Mouse (Mus musculus) stomach, embryonic 14.5 days (tissue): ENCODE measurements around the gene Crip1. TPM values are rescaled to one million over a fixed set of nuclear protein-coding genes. Genes with fewer than 3 reads are reported as not detected.

Experiments used
- ATAC-seq: fragments of 200-750 bp; cut with Nextera tagmentation; 2 replicates; pipeline ENCODE4 v1.8.0; 2017; ENCODE audit warnings: low read depth, moderate TSS enrichment; ENCODE audit not compliant: insufficient number of reproducible peaks, insufficient read depth, low FRiP score
- H3K27ac ChIP-seq: fragments of 300-500 bp; sonication (generic); 2 replicates; pipeline ENCODE4 v1.5.1; 2014; ENCODE audit warnings: mild to moderate bottlenecking, low read length, moderate library complexity, mixed read lengths
- H3K27me3 ChIP-seq: fragments of 300-500 bp; sonication (generic); 2 replicates; pipeline ENCODE4 v1.6.1; 2014; ENCODE audit warnings: low read length, control low read depth, mixed read lengths; ENCODE audit not compliant: control insufficient read depth, insufficient read depth
- H3K36me3 ChIP-seq: fragments of 300-500 bp; sonication (generic); 2 replicates; pipeline ENCODE4 v1.6.1; 2014; ENCODE audit warnings: mild to moderate bottlenecking, control low read depth, low read length, moderate library complexity, mixed read lengths; ENCODE audit not compliant: control insufficient read depth, insufficient read depth
- H3K4me1 ChIP-seq: fragments of 300-500 bp; sonication (generic); 2 replicates; pipeline ENCODE4 v1.6.1; 2014; ENCODE audit warnings: low read length, control low read depth, mixed read lengths; ENCODE audit not compliant: control insufficient read depth, insufficient read depth
- H3K4me2 ChIP-seq: fragments of 300-500 bp; sonication (generic); replicated peaks from 2 replicates; pipeline ENCODE4 v1.6.1; 2014; ENCODE audit warnings: low read depth, low read length, control low read depth
- H3K4me3 ChIP-seq: fragments of 300-500 bp; sonication (generic); 2 replicates; pipeline ENCODE4 v1.5.1; 2014; ENCODE audit warnings: low read depth, low read length, control low read depth
- H3K9ac ChIP-seq: fragments of 300-500 bp; sonication (generic); replicated peaks from 2 replicates; pipeline ENCODE4 v1.6.1; 2014; ENCODE audit warnings: low read depth, mild to moderate bottlenecking, control low read depth, low read length, moderate library complexity, mixed read lengths
- H3K9me3 ChIP-seq: fragments of 300-500 bp; sonication (generic); 2 replicates; pipeline ENCODE4 v1.6.1; 2016; ENCODE audit warnings: low read depth, low read length, control low read depth; ENCODE audit not compliant: control insufficient read depth
- WGBS: fragments of 180-500 bp; shearing (Covaris S2); extraction: QIAGEN DNeasy Blood & Tissue Kit; methylation state at CpG from one replicate; pipeline ENCODE4 v1.1.7; 2014; 5-methylcytosine and 5-hydroxymethylcytosine counted together
- polyA plus RNA-seq: library from polyadenylated mRNA; unstranded; fragments of >200 nt; fragmentation: Nextera tagmentation; extraction: Ambion mirVana; gene quantifications from 2 replicates; pipeline ENCODE4 v1.2.1, GENCODE M21; 2014

Gene Crip1
- polyA plus RNA-seq, 1 experiment from 2014 or later = 261 TPM

GRCm38 (mm10) chr12:113135401-113135800, 10.7 kb upstream of the Crip1 start:
- Histone ChIP-seq H3K9ac (no peak overlapping the region), H3K9me3 (no peaks in the 10 kb centered on the region), H3K4me2 (no peak overlapping the region), H3K27ac (no peak overlapping the region), H3K27me3 (no peaks in the 10 kb centered on the region), H3K4me3 (no peak overlapping the region), H3K4me1 (peaks cover 12% of the 10 kb centered on the region), H3K36me3 (peaks cover 76% of the 10 kb centered on the region)
- ATAC-seq = no peak
- WGBS = 93% methylated on average over 7 of the region's 7 CpGs

DNA sequence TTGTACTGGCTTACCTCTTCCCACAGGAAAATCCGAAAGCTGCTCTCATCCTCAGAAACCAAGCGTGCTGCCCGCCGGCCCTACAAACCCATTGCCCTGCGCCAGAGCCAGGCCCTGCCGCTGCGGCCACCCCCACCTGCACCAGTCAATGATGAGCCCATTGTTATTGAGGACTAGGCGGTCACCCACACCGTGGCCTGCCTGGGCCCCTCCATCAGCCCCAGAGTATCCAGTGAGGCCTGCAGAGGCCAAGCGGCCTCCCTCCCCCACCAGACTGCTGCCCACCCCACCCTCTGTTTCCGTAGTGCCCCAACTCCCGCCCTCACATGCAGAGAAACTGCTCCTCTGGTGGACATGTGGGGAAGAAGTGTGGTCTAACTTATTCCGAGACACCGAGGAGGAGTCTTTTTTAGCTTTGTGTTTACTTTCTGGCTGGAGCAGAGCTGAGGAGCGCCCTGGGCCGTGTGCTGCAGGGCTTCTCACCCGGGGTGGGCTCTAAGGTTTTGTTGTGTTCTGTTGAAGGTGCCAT, 9.6 kb upstream of the Crip1 start:
- no peak overlapping the region for H3K4me2 ChIP-seq
- peaks cover 15% of the 10 kb centered on the region for H3K4me1 ChIP-seq
- no peak overlapping the region for H3K4me3 ChIP-seq
- H3K9ac ChIP-seq = no peak overlapping the region
- no peaks in the 10 kb centered on the region for H3K9me3 ChIP-seq
- no peaks in the 10 kb centered on the region for H3K27me3 ChIP-seq
- ATAC-seq = no peak
- peaks cover 65% of the 10 kb centered on the region for H3K36me3 ChIP-seq
- WGBS = 77% methylated on average over 17 of the region's 17 CpGs
- H3K27ac ChIP-seq = no peak overlapping the region

- no peak for ATAC-seq
- Histone ChIP-seq H3K4me1 (peaks cover 21% of the 10 kb centered on the region), H3K4me2 (no peak overlapping the region), H3K9ac (no peak overlapping the region), H3K36me3 (peaks cover 55% of the 10 kb centered on the region), H3K4me3 (no peak overlapping the region), H3K9me3 (no peaks in the 10 kb centered on the region), H3K27ac (no peak overlapping the region), H3K27me3 (peaks cover 3% of the 10 kb centered on the region; the same call in 1 of the 2 replicates)
- 88% methylated on average over 18 of the region's 18 CpGs for WGBS
Measured at GRCm38 (mm10) chr12:113137260-113138213, 8.6 kb upstream of the Crip1 start.

- Histone ChIP-seq H3K27me3 (peaks cover 3% of the 10 kb centered on the region; the same call in 1 of the 2 replicates), H3K4me1 (peaks cover 28% of the 10 kb centered on the region), H3K4me3 (no peak overlapping the region), H3K27ac (no peak overlapping the region), H3K9me3 (no peaks in the 10 kb centered on the region), H3K4me2 (no peak overlapping the region), H3K9ac (no peak overlapping the region), H3K36me3 (peaks cover 47% of the 10 kb centered on the region)
- WGBS = 79% methylated on average over 6 of the region's 6 CpGs
- no peak for ATAC-seq
Measured at GRCm38 (mm10) chr12:113138291-113138690, 7.8 kb upstream of the Crip1 start.

DNA sequence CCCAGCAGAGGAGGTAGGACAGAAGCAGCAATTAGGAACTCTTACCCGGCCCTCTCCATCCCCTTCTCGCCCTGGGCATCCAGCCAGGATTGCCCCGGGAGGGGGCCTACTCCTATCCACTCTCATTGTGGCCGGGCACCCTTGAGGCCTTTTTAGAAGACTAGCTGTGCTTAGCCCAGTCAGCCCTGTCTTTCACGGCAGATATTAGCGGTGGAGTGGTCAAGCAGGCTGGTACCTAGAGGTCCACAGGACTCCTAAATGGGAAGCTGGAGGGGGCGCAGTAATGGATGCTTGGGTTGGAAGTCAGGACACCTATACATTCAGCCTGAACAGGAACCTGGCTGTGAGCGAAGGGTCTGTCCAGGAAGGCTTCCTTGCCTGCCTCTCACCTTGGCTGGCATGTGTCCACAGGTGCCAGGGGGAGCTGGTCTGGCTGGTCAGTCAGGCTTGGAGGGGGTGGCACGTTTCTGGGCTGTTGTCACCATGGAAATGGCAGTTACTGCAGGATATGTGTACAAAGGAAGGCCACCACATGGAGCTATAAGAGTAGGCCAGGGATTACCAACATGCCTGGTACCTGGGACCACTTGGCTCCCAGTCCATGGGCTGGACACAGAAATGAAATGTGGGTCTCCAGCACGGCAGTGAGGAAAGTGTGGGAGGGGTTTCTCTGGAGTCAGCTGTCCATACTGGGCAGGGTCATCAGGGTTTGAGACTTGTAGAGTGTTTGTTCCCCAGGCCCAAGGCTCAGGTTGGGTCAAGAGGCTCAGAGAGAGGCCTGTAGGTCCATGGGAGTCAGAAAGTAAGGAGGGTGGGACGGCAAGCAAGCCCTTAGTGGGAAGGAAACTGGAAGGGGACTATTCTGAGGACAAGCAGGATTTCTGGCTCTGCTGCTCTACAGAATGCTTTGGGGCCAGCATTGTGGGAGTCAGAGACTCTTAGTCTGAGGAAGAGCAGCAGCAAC, 6.9 kb upstream of the Crip1 start:
- Histone ChIP-seq H3K4me1 (peaks cover 28% of the 10 kb centered on the region), H3K27me3 (peaks cover 3% of the 10 kb centered on the region; the same call in 1 of the 2 replicates), H3K9ac (no peak overlapping the region; the same call in 1 of the 2 replicates), H3K9me3 (no peaks in the 10 kb centered on the region), H3K4me3 (peak overlapping the region; percentile 42), H3K27ac (no peak overlapping the region; the same call in 1 of the 2 replicates), H3K36me3 (peaks cover 38% of the 10 kb centered on the region), H3K4me2 (peak overlapping the region; percentile 61)
- 47% methylated on average over 11 of the region's 11 CpGs for WGBS
- ATAC-seq = no peak

DNA sequence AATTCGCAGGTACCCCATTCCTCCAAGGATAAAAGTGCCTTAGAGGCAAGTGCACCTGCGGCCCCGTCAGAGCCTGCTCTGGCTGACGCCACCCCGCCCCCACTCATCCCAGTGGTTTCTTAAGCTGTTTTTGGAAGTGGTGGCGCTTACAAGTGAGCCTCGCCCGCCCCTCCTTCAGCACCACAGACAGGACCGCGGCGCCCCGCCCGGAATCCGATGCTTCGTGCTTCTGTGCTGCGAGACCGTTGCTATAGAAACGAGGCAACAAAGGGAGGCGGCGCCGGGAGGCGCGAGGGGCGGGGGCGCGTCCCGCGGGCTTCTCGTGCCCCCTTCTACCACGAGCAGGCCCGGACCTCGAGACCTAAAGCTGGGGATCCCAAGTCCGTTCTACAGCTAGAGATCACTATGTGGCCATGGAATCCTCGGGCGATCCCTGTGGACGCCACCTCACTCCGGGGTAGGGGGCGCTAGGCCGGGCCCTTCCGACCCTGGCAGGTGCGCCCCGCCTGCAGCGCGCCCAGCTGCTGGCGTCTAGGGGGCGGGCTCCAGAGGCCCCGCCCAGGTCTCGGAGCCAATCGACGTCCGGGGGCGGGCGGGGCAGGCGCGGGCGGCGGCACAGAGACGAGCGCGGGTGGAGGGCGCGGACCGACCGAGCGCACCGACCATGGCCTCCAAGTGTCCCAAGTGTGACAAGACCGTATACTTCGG, 6.1 kb upstream of the Crip1 start, which contains the start of gene Crip2:
Gene Crip2, plus strand, starts transcription at position 329 of the 708 bp plus-strand sequence.
- Histone ChIP-seq H3K9ac (peak within 1 kb of the TSS; percentile 15; the same call in 1 of the 2 replicates), H3K4me2 (peak within 1 kb of the TSS; percentile 61), H3K4me3 (peak within 1 kb of the TSS; percentile 42), H3K27me3 (peaks cover 3% of the 10 kb centered on the region; the same call in 1 of the 2 replicates), H3K4me1 (peaks cover 28% of the 10 kb centered on the region), H3K27ac (no peak within 1 kb of the TSS; the same call in 1 of the 2 replicates), H3K9me3 (no peaks in the 10 kb centered on the region), H3K36me3 (peaks cover 30% of the 10 kb centered on the region)
- peak; percentile 83 for ATAC-seq
- under 1% methylated on average over 68 of the region's 68 CpGs for WGBS

GRCm38 (mm10) chr12:113140616-113141411, 5.3 kb upstream of the Crip1 start:
- H3K27ac ChIP-seq = no peak overlapping the region; the same call in 1 of the 2 replicates
- H3K4me1 ChIP-seq = peaks cover 28% of the 10 kb centered on the region
- peak; percentile 34 for ATAC-seq
- H3K9ac ChIP-seq = peak overlapping the region; percentile 15; the same call in 1 of the 2 replicates
- no peaks in the 10 kb centered on the region for H3K9me3 ChIP-seq
- peaks cover 3% of the 10 kb centered on the region; the same call in 1 of the 2 replicates for H3K27me3 ChIP-seq
- H3K4me3 ChIP-seq = peak overlapping the region; percentile 42
- H3K36me3 ChIP-seq = peaks cover 22% of the 10 kb centered on the region
- 3% methylated on average over 49 of the region's 49 CpGs for WGBS
- H3K4me2 ChIP-seq = peak overlapping the region; percentile 61
